Mouse (Mus musculus): ENCODE measurements around the gene Myf5. TPM values are rescaled to one million over a fixed set of nuclear protein-coding genes. Genes with fewer than 3 reads are reported as not detected.

The Myf5 gene
- polyA plus RNA-seq, 1 experiment from 2014 or later = 0.47 TPM

Small RNA genes within 50 kb of the gene (microRNA-seq; reads per million reads assigned to microRNA genes)
- not detected for gene Gm44403

Other genes starting within 250 kb of the Myf5 start
- gene Lin7a, start 214.4 kb downstream of the Myf5 start, polyA plus RNA-seq (2015; fragmentation: Nextera tagmentation; extraction: Ambion mirVana) = 50.8 and 53.3 TPM in 2 replicates
- 0.15 TPM in 1 of 2 replicates, not detected in the other for gene Myf6, start 8.6 kb upstream of the Myf5 start, polyA plus RNA-seq (2015; fragmentation: Nextera tagmentation; extraction: Ambion mirVana)
- 0.15 and 0.23 TPM in 2 replicates for gene Ptprq, start 233.9 kb upstream of the Myf5 start, polyA plus RNA-seq (2015; fragmentation: Nextera tagmentation; extraction: Ambion mirVana)

Measured in neural tube, embryonic 13.5 days (tissue).